Mouse (Mus musculus) spleen, adult 2 months (tissue): ENCODE measurements around the gene 2310039H08Rik. TPM values are rescaled to one million over a fixed set of nuclear protein-coding genes. Genes with fewer than 3 reads are reported as not detected.
"Not testable (repeated sequence)": the region's sequence is repeated elsewhere in the genome, so short reads cannot be mapped to it uniquely, and the experiment has no call there.

Experiments
- DNase-seq, 2 experiments: peaks; one replicate each; pipeline versions ENCODE4 v3.0.0 to v3.0.0-alpha.2; 2012 to 2021; ENCODE audit warnings: low spot score in 2 of 2, low read depth in 1 of 2
- H3K27ac ChIP-seq: fragments of 200-500 bp; 2 replicates; pipeline ENCODE4 v1.5.1; 2012; ENCODE audit warnings: low read length, inconsistent platforms; ENCODE audit not compliant: insufficient read depth
- H3K27me3 ChIP-seq: fragments of 200-500 bp; 2 replicates; pipeline ENCODE4 v1.6.1; 2012; ENCODE audit warnings: mild to moderate bottlenecking, moderate library complexity, low read length, inconsistent platforms; ENCODE audit not compliant: control insufficient read depth, insufficient read depth
- H3K36me3 ChIP-seq: fragments of 200-500 bp; 2 replicates; pipeline ENCODE4 v1.6.1; 2012; ENCODE audit warnings: mild to moderate bottlenecking, low read length, inconsistent platforms; ENCODE audit not compliant: control insufficient read depth, insufficient read depth
- H3K4me1 ChIP-seq: fragments of 200-500 bp; 2 replicates; pipeline ENCODE4 v1.6.1; 2011; ENCODE audit warnings: inconsistent platforms; ENCODE audit not compliant: control insufficient read depth, insufficient read depth, insufficient read length
- H3K4me3 ChIP-seq: fragments of 200-500 bp; 2 replicates; pipeline ENCODE4 v1.5.1; 2011; ENCODE audit warnings: mild to moderate bottlenecking, inconsistent platforms; ENCODE audit not compliant: insufficient read depth, insufficient read length; ENCODE audit errors: extremely low read depth
- CTCF ChIP-seq: fragments of 200-500 bp; IDR thresholded peaks from 2 replicates; pipeline ENCODE4 v1.5.1; 2011; ENCODE audit warnings: mild to moderate bottlenecking, inconsistent platforms; ENCODE audit not compliant: insufficient read depth, insufficient read length, insufficient replicate concordance; ENCODE audit errors: extremely low read depth
- POLR2A ChIP-seq: fragments of 200-500 bp; IDR thresholded peaks from 2 replicates; pipeline ENCODE4 v1.6.1; 2011; ENCODE audit warnings: low read depth, low read length, inconsistent platforms
- WGBS: fragments of 180-500 bp; shearing (Covaris S2); methylation state at CpG from one replicate; pipeline ENCODE4 v1.1.7; 2018; 5-methylcytosine and 5-hydroxymethylcytosine counted together
- polyA plus RNA-seq: library from polyadenylated mRNA; depleted of rRNA; stranded (reverse); fragments of >200 nt; gene quantifications from 2 replicates; pipeline ENCODE4 v1.2.3, GENCODE M21; 2012

Gene 2310039H08Rik
- polyA plus RNA-seq, 1 experiment: 37.3 TPM

DNA sequence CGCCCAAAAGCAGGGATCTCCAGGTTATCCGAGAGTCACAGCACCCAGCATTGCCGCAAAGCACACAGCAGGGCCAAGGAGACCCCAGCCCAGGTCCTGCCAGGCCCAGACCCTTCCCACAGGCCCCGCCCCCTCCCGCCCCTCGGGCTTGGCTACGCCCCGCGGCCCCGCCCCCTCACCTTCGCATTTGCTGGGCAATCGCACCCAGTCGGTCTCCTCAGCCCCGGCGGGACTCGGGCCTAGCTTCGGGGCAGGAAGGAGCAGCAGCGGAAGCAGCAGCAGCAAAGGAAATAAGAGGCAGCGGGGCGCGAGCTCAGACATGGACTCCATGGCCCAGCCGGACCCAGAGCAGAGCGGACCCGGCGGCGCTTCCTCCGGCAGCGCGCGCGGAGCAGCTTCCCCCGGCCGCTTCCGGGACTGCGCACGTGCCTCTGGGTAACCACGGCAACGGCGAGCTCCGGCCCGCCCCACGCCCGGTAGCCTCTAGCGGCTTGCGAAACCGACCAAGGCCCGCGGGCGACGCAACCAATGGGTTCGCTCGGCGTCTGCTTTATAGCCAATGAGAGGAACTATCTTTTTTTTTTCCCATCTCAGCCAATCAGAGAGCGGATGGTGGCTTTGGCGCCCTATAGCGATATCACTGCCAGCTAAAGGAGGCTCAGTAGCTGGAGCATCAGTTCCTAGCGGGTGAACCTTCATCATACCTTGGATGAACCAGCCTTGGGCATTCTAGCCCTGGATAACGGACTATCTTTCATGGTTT lies 20.5 kb upstream of the 2310039H08Rik start, which contains the start of gene Cnpy3:
Gene Cnpy3, minus strand, starts transcription at position 421 of the 763 bp plus-strand sequence.
- peaks cover 7% of the 10 kb centered on the region; the same call in 1 of the 2 replicates for H3K36me3 ChIP-seq
- TF ChIP-seq POLR2A (peak; percentile 73), CTCF (no peak)
- peak within 1 kb of the TSS; percentile 97 for H3K27ac ChIP-seq
- no peaks in the 10 kb centered on the region for H3K27me3 ChIP-seq
- WGBS: under 1% methylated on average over 58 of the region's 58 CpGs
- DNase-seq: peak; percentile 97 to 98
- peak within 1 kb of the TSS; percentile 95 for H3K4me3 ChIP-seq
- peaks cover 11% of the 10 kb centered on the region; the same call in 1 of the 2 replicates for H3K4me1 ChIP-seq

DNA sequence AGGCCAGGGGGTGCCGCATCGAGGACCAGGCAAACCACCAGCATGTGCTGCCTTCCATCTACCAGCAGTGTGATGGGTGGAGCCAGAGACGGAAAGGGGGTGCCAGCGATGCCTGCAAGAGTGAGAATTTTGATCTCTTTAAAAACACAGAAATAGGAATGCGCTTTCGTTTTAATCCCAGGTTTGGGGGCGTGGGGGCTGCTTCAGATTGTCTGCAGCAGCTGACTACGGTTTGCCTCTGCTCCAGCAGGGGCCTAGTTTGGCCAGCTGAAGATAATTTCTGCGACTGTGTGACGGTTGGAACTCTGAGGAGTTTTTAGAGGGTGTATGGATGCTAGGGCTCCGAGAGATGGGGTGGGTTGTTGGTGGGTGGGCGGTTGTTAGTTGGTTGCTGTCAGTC lies 13.7 kb upstream of the 2310039H08Rik start:
- WGBS: 90% methylated on average over 12 of the region's 12 CpGs
- no peaks in the 10 kb centered on the region for H3K27me3 ChIP-seq
- TF ChIP-seq POLR2A: no peak
- no peak for TF ChIP-seq CTCF
- H3K4me3 ChIP-seq: no peak overlapping the region
- no peak overlapping the region for H3K27ac ChIP-seq
- no peak for DNase-seq
- H3K36me3 ChIP-seq: no peaks in the 10 kb centered on the region
- no peaks in the 10 kb centered on the region for H3K4me1 ChIP-seq

DNA sequence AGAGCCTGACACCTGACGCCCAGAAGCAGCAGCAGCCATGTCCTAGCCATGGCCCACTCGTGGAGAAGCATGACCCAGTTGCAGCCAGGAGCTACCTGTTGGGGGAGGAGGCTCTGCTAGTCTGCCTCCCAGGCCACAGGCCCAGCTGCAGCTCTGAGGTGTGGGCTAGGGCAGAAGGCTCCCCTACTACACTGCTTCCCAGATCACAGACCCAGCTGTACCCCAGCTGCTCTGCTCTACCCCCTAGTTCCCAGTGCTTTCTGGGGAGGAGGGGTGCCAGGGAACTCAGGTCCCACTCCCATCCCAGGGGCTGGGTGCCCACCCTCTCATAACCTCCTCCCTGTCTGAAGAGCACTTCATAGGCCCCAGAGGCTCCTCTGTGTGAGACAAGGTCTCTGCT lies 8.9 kb upstream of the 2310039H08Rik start, which contains the start of gene Ptcra:
Gene Ptcra, minus strand, starts transcription at position 169 of the 400 bp plus-strand sequence.
- Histone ChIP-seq H3K4me3 (no peak within 1 kb of the TSS), H3K36me3 (no peaks in the 10 kb centered on the region), H3K27me3 (no peaks in the 10 kb centered on the region), H3K27ac (no peak within 1 kb of the TSS), H3K4me1 (no peaks in the 10 kb centered on the region)
- TF ChIP-seq POLR2A (no peak), CTCF (no peak)
- WGBS: 66% methylated on average over 2 of the region's 2 CpGs
- no peak for DNase-seq

DNA sequence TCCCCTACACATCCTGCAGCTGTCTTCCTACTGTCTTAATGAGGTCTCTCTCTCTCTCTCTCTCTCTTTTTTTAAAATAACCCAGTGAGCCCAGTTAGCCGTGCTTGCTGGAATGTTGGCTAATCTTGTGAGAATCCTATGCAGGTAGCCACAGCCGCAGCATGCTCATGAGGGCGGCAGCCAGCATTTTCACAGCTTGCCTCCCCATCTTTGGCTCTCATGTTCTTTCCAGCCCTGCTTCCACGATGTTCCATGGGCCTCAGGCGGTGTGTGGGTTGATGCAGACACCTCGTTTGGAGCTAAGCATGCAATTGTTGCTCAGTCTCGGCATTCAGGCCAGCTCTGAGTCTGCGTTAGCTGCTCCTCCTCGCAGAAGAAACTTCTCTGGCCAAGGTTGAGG lies 7.5 kb upstream of the 2310039H08Rik start:
- WGBS: 84% methylated on average over 9 of the region's 9 CpGs
- not testable (repeated sequence) for H3K27me3 ChIP-seq, H3K36me3 ChIP-seq, H3K27ac ChIP-seq, H3K4me1 ChIP-seq, H3K4me3 ChIP-seq, DNase-seq

DNA sequence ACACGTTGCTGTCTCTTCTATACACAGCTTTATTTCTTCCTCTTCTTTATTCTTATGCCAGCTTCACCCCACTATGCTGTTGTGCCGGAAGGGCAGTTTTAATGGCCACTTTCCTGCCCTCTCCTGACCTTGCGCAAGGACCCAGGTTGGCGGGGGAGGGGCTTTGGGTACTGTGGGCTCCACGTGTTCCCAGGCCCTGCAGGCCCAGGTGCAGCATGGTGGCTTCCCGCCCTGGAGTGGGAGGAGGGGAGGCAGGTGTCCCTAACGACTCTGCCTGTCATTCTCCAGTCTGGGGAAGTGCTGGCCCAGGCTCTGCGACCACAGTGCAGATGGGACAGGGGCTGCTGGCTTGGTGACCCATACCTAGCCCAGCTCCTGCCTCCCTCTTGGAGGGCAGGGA lies 4.6 kb upstream of the 2310039H08Rik start:
- WGBS: 37% methylated on average over 8 of the region's 8 CpGs
- Histone ChIP-seq H3K36me3 (no peaks in the 10 kb centered on the region), H3K27ac (no peak overlapping the region), H3K4me3 (no peak overlapping the region), H3K27me3 (no peaks in the 10 kb centered on the region), H3K4me1 (no peaks in the 10 kb centered on the region)
- TF ChIP-seq CTCF: no peak
- no peak for TF ChIP-seq POLR2A
- no peak for DNase-seq

DNA sequence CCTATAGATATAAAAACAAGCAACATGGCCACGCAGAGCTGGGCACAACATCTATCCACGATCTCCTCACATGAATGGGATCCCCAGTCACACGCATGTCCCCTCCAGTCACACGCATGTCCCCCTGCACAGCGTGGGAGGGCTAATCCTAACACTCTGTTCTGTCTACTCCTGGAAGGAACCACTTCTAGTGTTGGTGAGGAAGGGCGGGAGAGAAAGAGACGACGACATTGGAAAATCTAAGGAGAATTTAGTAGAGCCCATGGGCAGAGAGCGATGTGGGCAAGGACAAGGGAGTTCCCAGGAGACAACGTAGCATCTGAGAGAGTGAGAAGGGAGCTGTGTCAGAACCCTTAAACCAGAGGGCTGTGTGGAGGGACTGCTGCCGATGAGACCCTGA lies 1.9 kb upstream of the 2310039H08Rik start:
- no peak overlapping the region for H3K27ac ChIP-seq
- no peak overlapping the region for H3K4me3 ChIP-seq
- TF ChIP-seq CTCF (no peak), POLR2A (no peak)
- DNase-seq: no peak
- 89% methylated on average over 11 of the region's 11 CpGs for WGBS
- no peaks in the 10 kb centered on the region for H3K4me1 ChIP-seq
- H3K36me3 ChIP-seq: peaks cover 5% of the 10 kb centered on the region; the same call in 1 of the 2 replicates
- H3K27me3 ChIP-seq: no peaks in the 10 kb centered on the region

DNA sequence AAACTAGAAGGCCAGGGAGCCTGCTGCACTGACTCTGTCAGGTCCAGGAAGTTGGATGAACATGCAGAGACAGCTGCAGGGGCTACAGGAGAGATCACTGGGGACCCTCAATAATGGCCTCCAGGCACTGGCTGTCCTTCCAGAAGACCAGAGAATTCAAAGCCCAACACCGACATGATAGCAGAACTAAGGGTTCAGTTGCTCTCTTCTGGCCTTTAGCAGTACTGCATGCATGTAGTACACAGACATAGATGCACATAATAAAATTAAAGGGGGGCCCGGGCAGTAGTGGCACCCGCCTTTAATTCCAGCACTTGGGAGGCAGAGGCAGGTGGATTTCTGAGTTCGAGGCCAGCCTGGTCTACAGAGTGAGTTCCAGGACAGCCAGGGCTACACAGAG lies 1.4 kb upstream of the 2310039H08Rik start:
- Histone ChIP-seq H3K27ac (no peak overlapping the region), H3K27me3 (no peaks in the 10 kb centered on the region), H3K36me3 (peaks cover 8% of the 10 kb centered on the region), H3K4me1 (no peaks in the 10 kb centered on the region), H3K4me3 (no peak overlapping the region)
- WGBS: 82% methylated on average over 4 of the region's 4 CpGs
- TF ChIP-seq POLR2A: no peak
- TF ChIP-seq CTCF: no peak
- DNase-seq: no peak
